19 mouse cellular contexts compared by ENCODE assay signal in the genomic region with DNA sequence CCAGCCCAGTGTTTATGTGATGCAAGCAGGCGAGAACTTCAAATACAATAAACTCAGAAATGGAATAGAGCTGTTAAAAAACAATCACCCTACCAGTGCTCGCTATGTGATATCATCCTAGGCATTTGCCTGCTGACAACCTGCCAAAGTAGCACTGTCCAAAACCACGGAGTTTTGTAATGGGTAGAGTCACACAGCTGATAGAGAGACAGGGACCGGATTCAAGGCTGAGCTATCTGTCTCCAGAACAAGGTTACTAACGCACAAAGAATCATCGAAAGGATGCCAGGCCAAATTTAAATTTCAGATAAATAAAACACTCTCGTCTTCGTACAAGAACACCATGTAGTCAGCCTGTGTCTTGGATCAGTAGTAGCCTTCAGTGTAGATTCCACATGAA.
DNase-seq lines count a peak whose midpoint lies in the region; ATAC-seq and TF ChIP-seq lines count a peak whose summit lies in the region.
"Had no signal": no experiment of that assay in that cellular context is flagged by ENCODE, and none has a peak within 500 bp of the region (broad histone marks: within the 10 kb centered on the region; RNA-seq: fewer than 3 reads in every experiment).

No protein-coding gene starts in this region.

- peak; percentile 29 for DNase-seq in lung, postnatal 0 days (ENCODE audit: low spot score)
- DNase-seq in lung, adult 2 months = no peak
- no peak for DNase-seq in Patski (ENCODE audit: low read depth, low spot score)
- DNase-seq in adrenal gland, postnatal 14 days = peak; percentile 76
- peak; percentile 31 to 34 for DNase-seq in heart, postnatal 14 days
- DNase-seq in cerebellum, adult 11-12 months = no peak
- DNase-seq: cerebellum, postnatal 10 days; kidney, adult 18-20 months; layer of hippocampus, postnatal 36 days; right cerebral cortex, postnatal 14 days; thymus, postnatal 25 days had no signal

- TF ChIP-seq POLR2A in lung, adult 2 months (IDR thresholded peaks at IDR 0.05; ENCODE audit: borderline replicate concordance, extremely low read depth, low read depth, low read length) = no peak

- intact Hi-C loops in heart, postnatal 14 days (cut with DNase I) = no loop called here

- POLR2A ChIA-PET in Patski (lab: Charles Lee) = no interaction called here

- no peak for TF ChIP-seq CTCF in lung, postnatal 0 days (IDR thresholded peaks at IDR 0.05)
- no peak for TF ChIP-seq CTCF in lung, adult 2 months (IDR thresholded peaks at IDR 0.05; ENCODE audit: insufficient read depth, low read length)
- no peak for TF ChIP-seq CTCF in Patski (IDR thresholded peaks at IDR 0.05)

- H3K27ac ChIP-seq in lung, postnatal 0 days (ENCODE audit: low read length) = no peak overlapping the region
- H3K27ac ChIP-seq in forebrain, embryonic 12.5 days = no peak overlapping the region
- H3K27ac ChIP-seq: embryonic facial prominence, embryonic 10.5 days; heart, embryonic 13.5 days; limb, embryonic 10.5 days; liver, embryonic 14.5 days; neural tube, embryonic 15.5 days had no signal

- no peak for TF ChIP-seq EP300 in lung, postnatal 0 days (IDR thresholded peaks at IDR 0.05)

- H3K27me3 ChIP-seq in lung, postnatal 0 days (replicated peaks; ENCODE audit: insufficient read depth, low read length) = no peaks in the 10 kb centered on the region
- no peaks in the 10 kb centered on the region for H3K27me3 ChIP-seq in Patski
- H3K27me3 ChIP-seq in forebrain, embryonic 12.5 days = peaks cover 53% of the 10 kb centered on the region
- H3K27me3 ChIP-seq: megakaryocyte, embryonic 14.5 days had no signal

- H3K4me2 ChIP-seq in lung, postnatal 0 days (replicated peaks; ENCODE audit: low read depth, low read length) = no peak overlapping the region
- no peak overlapping the region for H3K4me2 ChIP-seq in forebrain, embryonic 12.5 days
- H3K4me2 ChIP-seq: heart, embryonic 13.5 days; neural tube, embryonic 15.5 days had no signal

- CTCF ChIA-PET in Patski (lab: Charles Lee) = interaction anchor here (1.3 kb wide), 2 partner anchors 15 to 19 kb away, joined by 3 to 6 read pairs; no protein-coding TSS in a partner anchor

- no peaks in the 10 kb centered on the region for H3K4me1 ChIP-seq in lung, postnatal 0 days (ENCODE audit: insufficient read depth, low read depth, low read length)
- no peaks in the 10 kb centered on the region for H3K4me1 ChIP-seq in lung, adult 2 months (ENCODE audit: control insufficient read depth, insufficient read depth, low read length)
- H3K4me1 ChIP-seq in forebrain, embryonic 12.5 days = peaks cover 16% of the 10 kb centered on the region; the same call in 1 of the 2 replicates
- H3K4me1 ChIP-seq: megakaryocyte, embryonic 14.5 days had no signal

- peak; percentile 12; the same call in 1 of the 2 replicates for ATAC-seq in lung, postnatal 0 days
- peak; percentile 79 for ATAC-seq in Patski
- no peak for ATAC-seq in forebrain, embryonic 12.5 days (ENCODE audit: low FRiP score)
- ATAC-seq: hindbrain, embryonic 16.5 days had no signal

- no peak overlapping the region for H3K9ac ChIP-seq in lung, postnatal 0 days (replicated peaks; ENCODE audit: low read depth)
- H3K9ac ChIP-seq in forebrain, embryonic 12.5 days = no peak overlapping the region
- H3K9ac ChIP-seq: heart, embryonic 13.5 days; liver, embryonic 14.5 days; neural tube, embryonic 15.5 days had no signal

- H3K4me3 ChIP-seq in lung, postnatal 0 days (ENCODE audit: low read depth, low read length) = no peak overlapping the region
- H3K4me3 ChIP-seq in lung, adult 2 months (replicated peaks; ENCODE audit: extremely low read depth, low read depth, low read length) = no peak overlapping the region
- H3K4me3 ChIP-seq in forebrain, embryonic 12.5 days (replicated peaks) = no peak overlapping the region
- H3K4me3 ChIP-seq: embryonic facial prominence, embryonic 10.5 days; heart, embryonic 13.5 days; limb, embryonic 10.5 days; megakaryocyte, embryonic 14.5 days; neural tube, embryonic 15.5 days had no signal

- WGBS in lung, postnatal 0 days = 59% methylated on average over 8 of the region's 8 CpGs
- WGBS in lung, adult 2 months = 65% methylated on average over 8 of the region's 8 CpGs
- WGBS in forebrain, embryonic 12.5 days = 90% methylated on average over 8 of the region's 8 CpGs

- in situ Hi-C loops in Patski (cut with MboI; ENCODE audit: low pct_unique_long_range_greater_than_20kb) = no loop called here

- H3K9me3 ChIP-seq in lung, postnatal 0 days (ENCODE audit: low read length) = no peaks in the 10 kb centered on the region
- H3K9me3 ChIP-seq in forebrain, embryonic 12.5 days = no peaks in the 10 kb centered on the region
- H3K9me3 ChIP-seq: embryonic facial prominence, embryonic 10.5 days; limb, embryonic 10.5 days; neural tube, embryonic 15.5 days had no signal

- no peaks in the 10 kb centered on the region for H3K36me3 ChIP-seq in lung, postnatal 0 days (ENCODE audit: insufficient read depth, low read length)
- H3K36me3 ChIP-seq in forebrain, embryonic 12.5 days (replicated peaks) = no peaks in the 10 kb centered on the region
- H3K36me3 ChIP-seq: embryonic facial prominence, embryonic 10.5 days; heart, embryonic 13.5 days; limb, embryonic 10.5 days; neural tube, embryonic 15.5 days had no signal

Comparison
In these comparisons a context has a peak if more than half of its experiments do, and no peak if none do; other contexts are left out.
1. DNase-seq: peak in lung, postnatal 0 days (single experiment), adrenal gland, postnatal 14 days (single experiment) and heart, postnatal 14 days (2 of 2); none in lung, adult 2 months (single experiment), Patski (single experiment) and cerebellum, adult 11-12 months (single experiment).